Mouse (Mus musculus) lung, postnatal 0 days (tissue): ENCODE data around the gene Ankrd33. TPM values are rescaled to one million over a fixed set of nuclear protein-coding genes. Genes with fewer than 3 reads are reported as not detected.

Experiments
- ATAC-seq: fragments of 200-750 bp; cut with Nextera tagmentation; 2 replicates; pipeline ENCODE4 v1.8.0; 2017; ENCODE audit warnings: moderate library complexity
- DNase-seq: peaks from one replicate; pipeline ENCODE4 v3.0.0-alpha.2; 2016; ENCODE audit warnings: low spot score
- H3K27ac ChIP-seq: fragments of 300-500 bp; sonication (generic); 2 replicates; pipeline ENCODE4 v1.5.1; 2014; ENCODE audit warnings: antibody characterized with exemption, mild to moderate bottlenecking, low read length, mixed read lengths
- H3K27me3 ChIP-seq: fragments of 300-500 bp; sonication (generic); replicated peaks from 2 replicates; pipeline ENCODE4 v1.6.1; 2014; ENCODE audit warnings: low read length, mixed read lengths; ENCODE audit not compliant: insufficient read depth
- H3K36me3 ChIP-seq: fragments of 300-500 bp; sonication (generic); 2 replicates; pipeline ENCODE4 v1.6.1; 2014; ENCODE audit warnings: low read length, mixed read lengths; ENCODE audit not compliant: insufficient read depth
- H3K4me1 ChIP-seq: fragments of 300-500 bp; sonication (generic); 2 replicates; pipeline ENCODE4 v1.6.1; 2014; ENCODE audit warnings: antibody characterized with exemption, low read depth, low read length, mixed read lengths; ENCODE audit not compliant: insufficient read depth
- H3K4me2 ChIP-seq: fragments of 300-500 bp; sonication (generic); replicated peaks from 2 replicates; pipeline ENCODE4 v1.6.1; 2014; ENCODE audit warnings: low read depth, mild to moderate bottlenecking, low read length, moderate library complexity, mixed read lengths
- H3K4me3 ChIP-seq: fragments of 300-500 bp; sonication (generic); 2 replicates; pipeline ENCODE4 v1.5.1; 2014; ENCODE audit warnings: low read depth, low read length
- H3K9ac ChIP-seq: fragments of 300-500 bp; sonication (generic); replicated peaks from 2 replicates; pipeline ENCODE4 v1.6.1; 2014; ENCODE audit warnings: low read depth, mild to moderate bottlenecking
- H3K9me3 ChIP-seq: fragments of 300-500 bp; sonication (generic); 2 replicates; pipeline ENCODE4 v1.6.1; 2016; ENCODE audit warnings: low read length, mixed read lengths
- CTCF ChIP-seq: IDR thresholded peaks from 2 replicates; pipeline ENCODE4 v1.5.1; 2016; ENCODE audit warnings: antibody characterized with exemption, mild to moderate bottlenecking
- EP300 ChIP-seq: IDR thresholded peaks from 2 replicates; pipeline ENCODE4 v1.6.1; 2016; ENCODE audit warnings: antibody characterized with exemption, mild to moderate bottlenecking, control low read depth
- WGBS: fragments of 180-500 bp; shearing (Covaris S2); extraction: QIAGEN DNeasy Blood & Tissue Kit; methylation state at CpG from one replicate; pipeline ENCODE4 v1.1.7; 2014; 5-methylcytosine and 5-hydroxymethylcytosine counted together
- polyA plus RNA-seq: library from polyadenylated mRNA; unstranded; fragments of >200 nt; fragmentation: Nextera tagmentation; extraction: Ambion mirVana; gene quantifications from 2 replicates; pipeline ENCODE4 v1.2.1, GENCODE M21; 2015

Gene Ankrd33
- polyA plus RNA-seq, 1 experiment from 2014 or later: not detected

GRCm38 (mm10) chr15:101141061-101141541 is 25.5 kb downstream of the Ankrd33 start:
- TF ChIP-seq EP300: no peak
- no peak for TF ChIP-seq CTCF
- Histone ChIP-seq H3K36me3 (peaks cover 10% of the 10 kb centered on the region; the same call in 1 of the 2 replicates), H3K9ac (no peak overlapping the region), H3K27me3 (no peaks in the 10 kb centered on the region), H3K9me3 (no peaks in the 10 kb centered on the region), H3K27ac (peak overlapping the region; percentile 43; the same call in 1 of the 2 replicates), H3K4me3 (no peak overlapping the region; the same call in 1 of the 2 replicates), H3K4me2 (peak overlapping the region; percentile 41), H3K4me1 (peaks cover 15% of the 10 kb centered on the region)
- DNase-seq (peak; percentile 76), ATAC-seq (peak; percentile 63)
- WGBS: 4% methylated on average over 9 of the region's 14 CpGs

DNA sequence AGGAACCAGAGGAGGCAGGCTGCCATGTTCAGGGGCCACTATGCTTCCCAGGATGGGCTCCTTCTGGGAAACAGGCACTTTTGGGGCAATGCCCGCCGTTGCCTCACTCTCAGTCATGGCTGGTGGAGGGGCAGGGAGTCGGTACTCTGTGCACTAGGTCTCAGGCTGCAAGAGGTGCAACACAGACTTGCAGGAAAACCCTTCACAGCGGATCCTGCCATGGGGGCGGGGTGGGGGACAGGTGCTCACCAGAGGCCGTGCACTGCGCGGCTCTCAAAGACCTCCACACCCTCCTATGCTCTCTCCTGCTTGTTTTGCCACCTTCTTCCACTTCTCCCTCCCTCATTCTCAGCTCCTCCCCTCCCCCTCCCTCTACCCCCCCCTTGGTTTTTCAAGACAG is 27.1 kb downstream of the Ankrd33 start:
- Histone ChIP-seq H3K4me3 (no peak overlapping the region), H3K27me3 (no peaks in the 10 kb centered on the region), H3K27ac (no peak overlapping the region), H3K4me1 (peaks cover 19% of the 10 kb centered on the region), H3K4me2 (no peak overlapping the region), H3K36me3 (peaks cover 9% of the 10 kb centered on the region; the same call in 1 of the 2 replicates), H3K9me3 (no peaks in the 10 kb centered on the region), H3K9ac (no peak overlapping the region)
- DNase-seq (no peak), ATAC-seq (no peak)
- TF ChIP-seq EP300: no peak
- no peak for TF ChIP-seq CTCF
- 48% methylated on average over 8 of the region's 8 CpGs for WGBS

DNA sequence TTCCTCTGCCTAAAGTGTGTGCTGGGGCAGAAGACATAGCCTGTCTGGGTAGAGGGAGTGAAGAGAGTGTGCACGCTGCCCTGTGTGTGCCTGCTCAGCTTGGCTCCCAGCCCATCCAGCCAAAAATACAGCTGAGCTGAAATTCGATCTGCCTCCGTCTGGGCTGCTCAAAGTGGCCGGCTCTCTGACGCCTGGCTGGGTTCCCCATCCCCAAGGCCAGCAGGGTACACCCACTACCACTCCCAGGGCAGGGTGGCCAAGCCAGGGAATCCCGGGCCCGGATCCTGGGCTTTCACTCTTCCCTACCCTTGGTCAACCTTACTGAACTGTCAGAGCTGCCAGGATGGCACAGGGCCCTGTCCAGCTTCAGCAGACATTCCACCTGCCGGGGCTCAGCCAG is 27.9 kb downstream of the Ankrd33 start:
- Histone ChIP-seq H3K27me3 (no peaks in the 10 kb centered on the region), H3K9ac (peak overlapping the region; percentile 5; the same call in 1 of the 2 replicates), H3K4me3 (no peak overlapping the region), H3K9me3 (no peaks in the 10 kb centered on the region), H3K4me2 (no peak overlapping the region), H3K36me3 (peaks cover 4% of the 10 kb centered on the region; the same call in 1 of the 2 replicates), H3K4me1 (peaks cover 19% of the 10 kb centered on the region), H3K27ac (0 out of 2 replicates have a peak overlapping the region, but pooled peaks have one; percentile 68)
- DNase-seq: peak; percentile 26
- TF ChIP-seq EP300 (no peak), CTCF (no peak)
- ATAC-seq: no peak
- WGBS: 17% methylated on average over 8 of the region's 8 CpGs

GRCm38 (mm10) chr15:101144176-101144575 is 28.6 kb downstream of the Ankrd33 start:
- Histone ChIP-seq H3K36me3 (peaks cover 4% of the 10 kb centered on the region; the same call in 1 of the 2 replicates), H3K27ac (peak overlapping the region; percentile 68), H3K9ac (0 out of 2 replicates have a peak overlapping the region, but pooled peaks have one; percentile 5), H3K27me3 (no peaks in the 10 kb centered on the region), H3K4me1 (peaks cover 19% of the 10 kb centered on the region), H3K4me3 (no peak overlapping the region), H3K4me2 (no peak overlapping the region), H3K9me3 (no peaks in the 10 kb centered on the region)
- no peak for ATAC-seq
- 76% methylated on average over 5 of the region's 5 CpGs for WGBS
- no peak for DNase-seq
- TF ChIP-seq EP300 (no peak), CTCF (no peak)

- DNase-seq: peak; percentile 47
- Histone ChIP-seq H3K4me2 (peak overlapping the region; percentile 27; the same call in 1 of the 2 replicates), H3K9ac (no peak overlapping the region), H3K36me3 (peaks cover 4% of the 10 kb centered on the region; the same call in 1 of the 2 replicates), H3K27ac (peak overlapping the region; percentile 68), H3K4me3 (0 out of 2 replicates have a peak overlapping the region, but pooled peaks have one; percentile 2), H3K9me3 (no peaks in the 10 kb centered on the region), H3K27me3 (no peaks in the 10 kb centered on the region), H3K4me1 (peaks cover 19% of the 10 kb centered on the region)
- whole genome bisulfite sequencing: 56% methylated on average over 8 of the region's 8 CpGs
- TF ChIP-seq CTCF (no peak), EP300 (no peak)
- no peak for ATAC-seq
These were observed 29.2 kb downstream of the Ankrd33 start for GRCm38 (mm10) chr15:101144779-101145178.

GRCm38 (mm10) chr15:101145424-101146099 is 30.0 kb downstream of the Ankrd33 start:
- H3K4me3 ChIP-seq: 0 out of 2 replicates have a peak overlapping the region, but pooled peaks have one; percentile 2
- H3K4me1 ChIP-seq: peaks cover 19% of the 10 kb centered on the region
- peak; percentile 99 for TF ChIP-seq CTCF
- TF ChIP-seq EP300: peak; percentile 77
- ATAC-seq: peak; percentile 95
- H3K9me3 ChIP-seq: no peaks in the 10 kb centered on the region
- no peaks in the 10 kb centered on the region for H3K27me3 ChIP-seq
- peak; percentile 99 for DNase-seq
- peak overlapping the region; percentile 39 for H3K4me2 ChIP-seq
- 4% methylated on average over 19 of the region's 19 CpGs for WGBS
- no peak overlapping the region for H3K9ac ChIP-seq
- peak overlapping the region; percentile 70 for H3K27ac ChIP-seq
- H3K36me3 ChIP-seq: peaks cover 4% of the 10 kb centered on the region; the same call in 1 of the 2 replicates
